Mouse (Mus musculus): ENCODE measurements at regions not wholly inside any gene's neighbourhood (a gene's known extent, or its start where the extent isn't known, plus 50 kb on each side); places are given as distances from the start of the nearest gene placed in this dataset.

DNA sequence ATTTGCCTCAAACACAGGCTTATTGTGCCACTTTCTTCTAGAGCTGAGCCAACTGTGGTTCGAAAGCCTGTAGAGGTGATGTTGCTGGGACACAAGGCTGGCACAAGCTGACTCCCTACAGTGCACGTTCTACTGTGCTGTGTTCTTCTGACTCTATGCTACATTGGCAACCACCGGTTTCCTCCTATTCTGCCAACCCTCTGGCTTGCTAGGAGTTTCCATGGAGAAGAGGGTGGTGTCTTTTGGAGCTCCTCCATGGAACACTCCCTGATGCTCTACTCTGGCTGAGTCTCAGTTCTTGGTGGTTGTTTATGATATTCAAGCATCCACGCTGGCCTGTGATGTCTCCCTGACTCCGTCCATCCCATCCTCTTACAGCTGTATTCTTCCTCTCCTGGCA is 124.9 kb upstream of the Nmur2 start:
- DNase-seq (ENCODE audit: low spot score): no peak

DNA sequence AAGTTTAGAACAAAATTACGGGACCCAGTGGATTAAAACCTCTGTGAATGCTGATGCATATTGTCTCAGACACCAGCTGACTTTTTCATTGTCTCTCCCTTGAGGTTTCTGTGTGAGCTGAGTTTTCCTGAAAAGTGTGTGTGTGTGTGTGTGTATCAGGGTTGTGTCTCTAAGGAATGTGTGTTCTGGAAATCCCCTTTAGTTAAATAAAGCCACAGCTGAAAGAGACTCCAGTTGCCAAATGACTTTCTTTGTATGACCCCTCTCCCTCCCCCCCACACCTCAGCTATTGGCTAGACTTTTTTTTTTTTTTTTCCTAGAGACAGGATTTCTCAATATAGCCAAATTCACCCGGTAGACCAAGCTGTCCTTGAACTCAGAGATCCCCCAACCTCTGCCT is 119.5 kb upstream of the Nmur2 start:
- DNase-seq (ENCODE audit: low spot score): no peak

DNA sequence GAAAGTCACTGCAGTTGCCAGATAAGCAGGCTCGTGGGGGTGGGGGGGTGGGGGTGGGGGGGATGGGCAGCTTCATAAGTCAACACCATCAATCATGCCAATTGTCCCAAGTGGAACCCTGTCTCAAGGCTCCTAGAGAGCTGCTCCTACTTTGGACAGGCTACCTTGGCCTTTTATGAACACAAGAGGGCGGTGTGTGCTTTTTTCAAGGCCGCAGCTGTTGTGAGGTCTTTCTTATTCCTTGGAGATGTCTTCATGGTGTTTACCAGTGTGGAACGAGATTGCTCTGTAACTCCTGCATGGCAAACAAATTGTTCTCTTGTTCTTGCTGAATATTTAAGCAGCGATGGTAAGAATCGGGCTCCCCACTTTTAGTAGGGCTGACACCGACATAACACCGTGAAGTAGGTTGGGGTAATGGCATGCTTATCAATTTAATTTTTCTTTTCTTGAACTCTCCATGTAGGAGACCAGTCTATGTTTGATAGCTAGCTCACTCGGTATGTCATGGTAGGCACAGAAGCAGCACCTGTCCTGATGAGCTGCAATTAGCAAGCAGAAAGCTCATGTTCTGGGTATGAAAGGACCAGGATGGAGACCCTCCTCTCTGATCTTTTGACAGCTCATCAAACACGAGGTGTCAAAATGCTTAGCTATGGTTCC is 118.7 kb upstream of the Nmur2 start:
- no peak for DNase-seq (ENCODE audit: low spot score)

DNA sequence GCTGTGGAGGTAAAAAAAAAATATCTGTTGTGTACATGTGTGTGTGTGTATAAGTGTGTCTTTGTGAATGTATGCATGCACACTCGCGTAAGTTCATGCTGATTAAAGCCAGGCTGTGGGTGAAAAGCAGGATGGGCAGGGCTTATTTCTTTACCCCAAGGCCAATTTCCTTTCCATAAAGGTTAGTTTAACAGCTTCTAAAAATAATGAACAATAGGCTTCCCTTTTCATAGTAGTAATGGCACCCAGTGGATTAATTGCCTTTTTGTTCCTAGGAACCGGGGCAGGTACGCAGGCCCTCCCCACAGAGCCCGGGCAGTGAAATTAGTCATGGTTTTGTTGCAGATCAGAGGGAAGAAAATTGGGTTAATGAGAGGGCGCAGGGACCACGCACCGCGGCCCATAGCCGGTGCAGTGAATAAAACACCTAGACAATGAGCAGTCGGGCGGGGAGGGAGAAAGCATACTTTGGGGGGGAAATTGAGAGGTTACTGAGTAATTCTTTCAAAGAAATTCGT is 110.1 kb upstream of the Nmur2 start:
- no peak for DNase-seq (ENCODE audit: low spot score)

DNA sequence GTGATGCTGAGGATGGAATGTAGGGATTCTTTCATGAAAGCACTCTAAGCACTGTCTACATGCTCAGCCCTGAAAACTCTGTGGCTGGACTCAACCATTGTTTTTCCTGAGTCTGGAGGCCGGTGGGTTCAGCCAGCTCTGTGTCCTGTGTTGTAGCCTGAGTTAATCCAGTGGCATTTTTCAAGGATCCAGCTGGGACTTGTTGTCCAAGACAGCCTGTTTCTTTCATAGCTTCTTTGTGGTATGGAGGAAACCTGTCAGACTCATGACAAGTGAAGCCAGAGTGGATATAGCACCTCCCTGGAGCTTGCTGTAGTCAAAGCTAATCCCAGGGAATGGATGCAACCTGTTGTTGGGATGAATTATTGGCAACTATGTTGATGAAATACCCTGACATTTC is 108.9 kb upstream of the Nmur2 start:
- DNase-seq (ENCODE audit: low spot score): no peak

DNA sequence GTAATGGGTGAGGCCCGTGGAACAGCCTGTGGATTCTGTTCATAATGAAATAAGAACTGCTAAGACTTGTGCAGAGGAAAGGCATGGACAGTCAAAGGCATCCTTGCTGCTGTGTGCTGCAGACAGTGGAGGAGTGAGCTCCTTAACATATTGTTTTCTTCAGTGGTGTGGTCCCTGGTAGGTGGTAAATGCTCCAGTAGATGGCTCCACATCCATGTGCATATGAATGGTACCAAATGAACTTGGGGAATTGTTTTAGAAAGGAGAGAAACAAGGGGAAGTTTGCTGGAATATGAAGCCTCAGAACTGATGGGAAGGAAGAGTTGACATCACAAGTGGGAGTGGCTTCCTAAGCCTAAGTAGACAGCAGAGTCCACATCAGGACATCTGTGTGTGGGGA is 108.1 kb upstream of the Nmur2 start:
- no peak for DNase-seq (ENCODE audit: low spot score)

DNA sequence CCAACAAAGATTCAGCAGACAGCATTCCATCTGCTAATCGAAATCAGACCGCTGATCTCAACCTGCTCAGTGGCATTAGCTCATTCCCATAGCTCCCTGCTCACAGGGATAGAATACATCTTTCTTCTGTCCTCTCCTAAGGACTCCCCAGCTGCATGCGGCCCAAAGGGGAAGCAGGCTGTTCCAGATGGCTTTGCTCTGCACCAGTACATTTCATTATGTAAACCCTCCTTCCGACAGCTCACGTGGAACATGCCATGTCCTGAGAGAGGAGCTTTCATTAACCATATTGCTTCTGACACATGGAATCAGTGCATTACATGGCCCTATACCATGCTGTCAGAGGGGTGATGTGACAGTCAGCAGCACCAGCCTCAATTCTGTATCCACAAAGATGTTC is 105.9 kb upstream of the Nmur2 start:
- DNase-seq (ENCODE audit: low spot score): no peak

DNA sequence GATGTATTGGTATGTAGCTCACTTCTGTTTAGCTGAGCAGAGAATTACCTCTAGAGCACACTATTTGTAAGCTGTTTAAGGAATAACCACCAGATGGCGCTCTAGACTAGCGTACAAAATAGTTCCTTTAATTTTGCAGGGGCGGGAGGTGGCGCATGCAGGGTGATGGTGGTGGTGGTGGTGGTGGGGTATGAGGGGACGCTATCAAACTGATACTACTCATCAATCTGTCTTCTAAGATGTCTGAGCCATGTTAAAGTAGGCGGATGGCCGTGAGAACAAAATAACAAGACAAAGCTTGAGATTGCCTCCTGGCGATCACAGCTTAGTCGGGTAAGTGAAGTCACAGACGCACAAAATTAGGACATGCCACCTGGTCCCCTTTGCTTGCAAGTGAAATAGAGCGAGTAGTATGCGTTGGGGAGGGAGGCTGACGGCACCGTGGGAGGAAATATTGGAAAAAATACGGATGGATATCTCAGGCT is 90.6 kb upstream of the Nmur2 start:
- peak; percentile 6 for DNase-seq (ENCODE audit: low spot score)

DNA sequence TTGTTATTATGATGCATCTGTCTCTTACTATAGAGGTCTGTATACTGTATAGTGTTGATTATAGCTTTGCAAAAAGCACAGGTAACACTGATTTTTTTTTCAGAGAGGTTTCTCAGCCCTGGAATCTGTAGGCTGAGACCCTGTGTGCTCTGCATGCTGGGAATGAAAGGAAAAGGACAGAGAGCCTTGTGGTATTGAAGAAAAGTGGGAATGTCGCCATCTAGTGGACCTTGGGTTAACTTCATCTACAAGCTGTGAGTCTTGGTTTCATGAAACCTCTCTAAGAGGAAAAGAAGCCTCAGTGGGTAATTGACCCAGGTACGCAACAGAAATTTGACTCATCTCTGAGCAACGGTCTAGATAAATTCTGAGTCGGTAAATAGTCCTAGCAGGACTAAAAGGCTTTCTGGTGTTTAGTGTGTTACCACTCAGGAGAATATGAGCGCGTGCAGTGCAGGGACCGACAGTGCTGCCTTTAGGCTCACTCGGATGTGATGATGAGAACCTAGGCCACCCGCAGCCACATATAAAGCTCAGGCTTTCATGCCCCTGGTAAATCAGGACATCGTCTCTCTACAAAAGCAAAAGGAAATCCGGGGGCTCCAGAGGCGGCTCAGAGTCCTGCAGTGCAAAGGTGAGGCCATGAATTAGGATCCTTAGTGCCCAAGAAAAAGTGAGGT is 75.9 kb upstream of the Nmur2 start:
- peak; percentile 9 for DNase-seq (ENCODE audit: low spot score)

DNA sequence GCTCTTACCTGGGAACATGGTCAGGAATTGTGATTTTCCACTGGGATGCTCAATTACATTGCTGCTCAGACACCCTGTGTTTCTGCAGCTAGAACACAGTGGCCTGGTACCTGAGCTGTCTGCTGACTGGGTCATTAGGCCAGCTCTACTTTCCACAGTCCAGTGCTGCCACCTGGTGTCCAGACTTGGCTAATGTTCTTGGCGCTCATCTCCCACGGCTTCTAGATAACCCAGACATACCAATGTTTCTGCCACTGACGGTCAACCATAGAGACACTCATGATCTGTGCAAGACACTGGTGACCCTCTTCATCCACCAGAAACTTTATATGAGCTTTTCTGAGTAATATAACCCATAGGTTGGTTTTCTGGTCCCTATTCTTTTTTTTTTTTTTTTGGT is 67.1 kb upstream of the Nmur2 start:
- peak; percentile 69 for DNase-seq (ENCODE audit: low spot score)

DNA sequence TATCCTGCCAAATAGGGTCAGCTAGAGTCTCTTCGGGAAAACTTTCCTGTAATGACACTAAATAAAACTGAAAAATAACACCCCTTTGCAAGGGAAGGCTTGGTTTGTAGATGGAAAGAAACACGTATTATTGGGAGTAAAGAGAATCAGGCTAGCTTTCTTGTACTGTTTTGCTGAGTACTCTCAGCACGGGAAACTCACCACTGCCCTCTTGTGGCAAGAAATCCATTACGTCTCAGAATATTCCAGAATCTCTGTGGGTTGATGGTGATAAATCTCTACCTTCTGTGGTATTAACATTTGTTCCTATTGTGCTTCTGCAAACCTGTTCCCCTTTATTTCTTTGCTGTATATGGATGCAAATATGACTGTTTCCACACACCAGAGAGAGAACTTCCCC is 64.8 kb upstream of the Nmur2 start:
- peak; percentile 46 for DNase-seq (ENCODE audit: low spot score)

DNA sequence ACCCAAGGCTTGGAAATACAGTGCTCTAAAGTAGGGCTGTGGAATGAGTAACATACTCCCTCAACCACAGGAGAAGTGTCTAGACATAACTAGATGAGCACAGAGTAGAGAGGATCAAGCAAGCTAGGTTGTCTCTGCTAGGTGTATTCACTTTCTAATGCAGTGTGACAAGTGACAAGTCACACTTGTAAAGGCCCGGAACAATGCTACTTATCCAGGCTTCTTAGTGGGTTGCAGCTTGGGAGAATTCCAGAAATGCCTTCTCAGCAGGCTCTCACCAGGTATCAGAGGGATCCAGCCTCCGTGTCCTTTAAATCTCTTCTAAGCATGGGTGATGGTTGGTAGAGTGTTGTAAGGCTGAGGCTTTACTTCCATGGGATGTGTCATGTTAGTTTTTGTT is 52.1 kb upstream of the Nmur2 start:
- no peak for DNase-seq (ENCODE audit: low spot score)

Data from urinary bladder, postnatal 25 days (tissue).